Mouse (Mus musculus): Measurements from ENCODE around the gene Nemp2. TPM values are rescaled to one million over a fixed set of nuclear protein-coding genes. Genes with fewer than 3 reads are reported as not detected.
"Not testable (repeated sequence)": the region's sequence is repeated elsewhere in the genome, so short reads cannot be mapped to it uniquely, and the experiment has no call there.

Nemp2 gene
- polyA plus RNA-seq, 1 experiment = 27.2 TPM

DNA sequence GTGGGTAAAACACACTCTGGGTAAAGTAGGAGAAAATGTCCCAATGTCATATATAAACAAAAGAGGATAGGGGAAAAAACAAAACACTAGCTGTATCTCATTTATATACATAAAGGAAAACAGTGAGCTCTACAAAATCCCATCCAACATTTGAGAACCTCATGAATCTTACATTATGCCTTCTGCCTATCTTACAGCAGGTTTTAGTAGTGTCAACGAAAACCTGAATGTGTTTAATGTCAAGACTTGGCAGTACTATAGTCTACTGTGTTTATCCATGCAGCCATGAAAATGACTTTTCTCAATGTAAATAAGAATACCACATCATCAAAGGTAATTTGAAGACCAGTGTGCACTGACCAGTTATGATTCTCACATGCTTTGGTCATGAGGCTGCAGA lies 39.4 kb downstream of the Nemp2 start:
- no peak overlapping the region for H3K27ac ChIP-seq (ENCODE audit: control insufficient read depth, insufficient read depth, low read depth, low read length)
- no peak overlapping the region for H3K4me3 ChIP-seq (ENCODE audit: control insufficient read depth, low read depth, low read length)
- no peak for TF ChIP-seq POLR2A (IDR thresholded peaks at IDR 0.05; ENCODE audit: control insufficient read depth, low read depth, low read length)
- no peak for TF ChIP-seq CTCF (IDR thresholded peaks at IDR 0.05; ENCODE audit: control insufficient read depth, insufficient read depth, insufficient replicate concordance, low read depth, low read length)
- H3K4me1 ChIP-seq (ENCODE audit: control insufficient read depth, insufficient read depth, low read length) = no peaks in the 10 kb centered on the region
- no peaks in the 10 kb centered on the region for H3K27me3 ChIP-seq (ENCODE audit: control insufficient read depth, insufficient read depth, low read length)
- H3K36me3 ChIP-seq (ENCODE audit: control insufficient read depth, insufficient read depth, low read length) = no peaks in the 10 kb centered on the region

DNA sequence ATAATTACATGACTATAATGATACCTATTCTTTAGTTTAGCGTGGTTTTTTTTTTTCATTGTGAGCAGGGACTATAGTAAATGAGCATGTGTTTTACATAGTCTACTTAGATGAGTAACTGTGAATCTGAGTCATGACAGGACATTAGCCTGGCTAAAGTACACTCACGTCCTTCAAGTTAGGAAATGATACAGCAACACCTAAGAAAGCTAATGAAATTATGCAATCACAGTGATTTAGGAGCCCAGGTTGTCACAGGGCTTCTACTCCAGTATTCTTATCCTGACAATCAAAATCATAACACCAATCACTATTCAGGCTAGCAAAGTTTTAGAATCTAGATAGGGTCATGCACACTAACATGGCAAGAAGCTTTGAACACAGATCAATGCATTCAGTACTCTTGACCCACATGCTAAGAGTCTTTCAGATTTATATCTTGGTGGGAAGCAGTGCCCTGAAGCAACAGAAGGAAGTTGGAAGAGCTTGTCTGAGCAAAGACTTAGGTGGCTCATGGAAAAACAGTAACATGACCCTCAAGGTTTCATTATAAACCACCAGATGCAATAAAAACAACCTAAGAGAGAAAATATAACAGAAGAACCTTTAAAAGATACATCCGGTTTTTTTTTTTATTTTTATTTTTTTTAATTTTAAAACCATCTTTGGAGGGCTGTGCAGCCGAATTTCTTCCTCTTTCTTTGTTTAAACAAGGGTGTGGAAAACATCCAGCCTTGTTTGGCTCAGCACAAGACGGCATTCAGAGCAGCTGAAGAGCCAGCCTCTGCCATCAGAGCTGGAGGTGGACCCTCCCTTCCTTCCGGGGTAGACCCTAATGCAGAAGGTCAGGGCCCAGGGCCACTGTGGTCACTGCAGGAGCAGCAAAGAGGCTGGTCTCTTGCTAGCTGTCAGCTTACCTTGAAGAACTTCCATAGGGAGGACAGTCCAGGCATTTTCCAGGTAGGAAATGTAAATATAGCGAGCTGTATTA lies 45.4 kb downstream of the Nemp2 start:
- Histone ChIP-seq H3K4me1 (ENCODE audit: control insufficient read depth, insufficient read depth, low read length) (no peaks in the 10 kb centered on the region), H3K27ac (ENCODE audit: control insufficient read depth, insufficient read depth, low read depth, low read length) (no peak overlapping the region), H3K4me3 (ENCODE audit: control insufficient read depth, low read depth, low read length) (no peak overlapping the region), H3K27me3 (ENCODE audit: control insufficient read depth, insufficient read depth, low read length) (no peaks in the 10 kb centered on the region), H3K36me3 (ENCODE audit: control insufficient read depth, insufficient read depth, low read length) (no peaks in the 10 kb centered on the region)
- TF ChIP-seq CTCF (IDR thresholded peaks at IDR 0.05; ENCODE audit: control insufficient read depth, insufficient read depth, insufficient replicate concordance, low read depth, low read length) = no peak

DNA sequence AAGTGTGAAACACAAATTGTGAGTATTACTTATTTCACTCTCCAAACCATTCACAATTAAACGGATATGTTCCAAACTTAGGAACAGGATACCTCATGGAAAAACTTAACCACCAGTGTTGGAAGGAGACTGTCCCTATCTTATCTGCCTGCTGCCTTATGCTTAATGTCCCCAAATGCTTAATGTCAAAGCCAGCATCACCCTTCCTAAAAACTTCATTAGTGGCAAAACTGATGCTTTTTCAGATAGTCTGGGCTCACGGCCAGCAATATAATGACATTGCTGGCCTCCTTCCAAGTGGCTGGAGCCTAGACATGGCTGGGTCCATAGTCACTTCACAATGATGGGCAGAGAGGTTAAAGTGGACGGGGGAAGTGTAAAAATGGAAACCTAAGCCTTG lies 46.1 kb downstream of the Nemp2 start:
- H3K4me3 ChIP-seq (ENCODE audit: control insufficient read depth, low read depth, low read length) = no peak overlapping the region
- TF ChIP-seq POLR2A (IDR thresholded peaks at IDR 0.05; ENCODE audit: control insufficient read depth, low read depth, low read length) (no peak), CTCF (IDR thresholded peaks at IDR 0.05; ENCODE audit: control insufficient read depth, insufficient read depth, insufficient replicate concordance, low read depth, low read length) (no peak)

DNA sequence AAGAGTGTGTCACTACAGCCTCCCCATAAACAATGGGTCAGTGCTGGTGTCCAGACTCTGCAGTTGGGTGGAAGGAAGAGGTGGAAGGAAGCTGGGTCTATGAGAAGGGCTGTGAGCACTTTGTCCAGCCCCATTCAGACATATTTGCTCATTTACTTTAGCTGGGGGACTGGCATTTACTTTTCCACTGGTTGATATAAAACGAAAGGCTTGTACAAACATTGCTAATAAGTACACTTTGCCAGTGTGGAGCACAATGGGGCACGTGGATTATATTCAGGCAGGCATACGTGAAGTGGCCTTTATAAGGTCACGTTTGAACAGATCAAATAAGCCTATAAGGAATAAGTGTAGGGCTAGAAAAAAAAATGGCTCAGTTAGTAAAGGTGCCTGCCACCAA lies 53.0 kb downstream of the Nemp2 start:
- Histone ChIP-seq H3K36me3 (ENCODE audit: control insufficient read depth, insufficient read depth, low read length) (no peaks in the 10 kb centered on the region), H3K27ac (ENCODE audit: control insufficient read depth, insufficient read depth, low read depth, low read length) (no peak overlapping the region), H3K27me3 (ENCODE audit: control insufficient read depth, insufficient read depth, low read length) (no peaks in the 10 kb centered on the region), H3K4me1 (ENCODE audit: control insufficient read depth, insufficient read depth, low read length) (no peaks in the 10 kb centered on the region), H3K4me3 (ENCODE audit: control insufficient read depth, low read depth, low read length) (no peak overlapping the region)
- TF ChIP-seq POLR2A (IDR thresholded peaks at IDR 0.05; ENCODE audit: control insufficient read depth, low read depth, low read length) (no peak), CTCF (IDR thresholded peaks at IDR 0.05; ENCODE audit: control insufficient read depth, insufficient read depth, insufficient replicate concordance, low read depth, low read length) (no peak)

More for the DNA sequence above, 46.1 kb downstream of the Nemp2 start:
- H3K4me1 ChIP-seq (ENCODE audit: control insufficient read depth, insufficient read depth, low read length) = no peaks in the 10 kb centered on the region
- no peak overlapping the region for H3K27ac ChIP-seq (ENCODE audit: control insufficient read depth, insufficient read depth, low read depth, low read length)
- H3K36me3 ChIP-seq (ENCODE audit: control insufficient read depth, insufficient read depth, low read length) = no peaks in the 10 kb centered on the region
- H3K27me3 ChIP-seq (ENCODE audit: control insufficient read depth, insufficient read depth, low read length) = no peaks in the 10 kb centered on the region

DNA sequence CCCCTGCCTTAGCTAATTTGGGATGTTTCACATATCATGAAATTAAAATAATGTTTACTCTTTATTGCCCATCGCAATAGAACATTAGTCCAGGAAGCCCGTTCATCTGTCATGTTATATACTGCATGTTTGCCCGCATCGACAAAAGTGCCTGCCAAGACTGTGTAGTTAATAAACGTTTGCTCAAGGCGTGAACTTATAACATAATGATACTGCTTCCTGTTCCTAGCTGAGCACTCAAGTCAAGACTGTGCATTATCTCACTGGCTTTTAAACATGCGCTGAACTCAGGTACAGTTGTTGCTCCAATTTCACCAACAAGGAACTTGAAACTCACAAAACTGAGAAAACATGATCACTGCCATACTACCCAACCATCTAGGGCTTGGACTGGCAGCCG lies 57.1 kb downstream of the Nemp2 start:
- Histone ChIP-seq H3K4me1 (ENCODE audit: control insufficient read depth, insufficient read depth, low read length) (no peaks in the 10 kb centered on the region), H3K4me3 (ENCODE audit: control insufficient read depth, low read depth, low read length) (no peak overlapping the region), H3K27ac (ENCODE audit: control insufficient read depth, insufficient read depth, low read depth, low read length) (no peak overlapping the region), H3K36me3 (ENCODE audit: control insufficient read depth, insufficient read depth, low read length) (no peaks in the 10 kb centered on the region), H3K27me3 (ENCODE audit: control insufficient read depth, insufficient read depth, low read length) (no peaks in the 10 kb centered on the region)
- no peak for TF ChIP-seq POLR2A (IDR thresholded peaks at IDR 0.05; ENCODE audit: control insufficient read depth, low read depth, low read length)
- no peak for TF ChIP-seq CTCF (IDR thresholded peaks at IDR 0.05; ENCODE audit: control insufficient read depth, insufficient read depth, insufficient replicate concordance, low read depth, low read length)

DNA sequence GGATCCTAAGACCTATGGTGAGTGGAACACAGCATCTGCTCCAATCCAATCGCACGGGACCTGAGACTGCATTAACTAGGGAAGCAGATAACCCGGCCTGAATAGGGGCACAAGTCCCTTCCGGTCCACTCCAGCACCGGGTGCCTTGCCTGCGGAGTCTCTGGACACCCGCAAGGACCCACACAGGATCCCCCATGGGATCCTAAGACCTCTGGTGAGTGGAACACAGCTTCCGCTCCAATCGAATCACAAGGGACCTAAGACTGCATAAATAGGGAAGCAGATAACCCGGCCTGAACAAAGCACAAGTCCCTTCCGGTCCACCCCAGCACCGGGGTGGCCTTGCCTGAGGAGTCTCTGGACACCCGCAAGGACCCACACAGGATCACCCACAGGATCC lies 64.0 kb downstream of the Nemp2 start:
- H3K27ac ChIP-seq (ENCODE audit: control insufficient read depth, insufficient read depth, low read depth, low read length); H3K4me1 ChIP-seq (ENCODE audit: control insufficient read depth, insufficient read depth, low read length); H3K27me3 ChIP-seq (ENCODE audit: control insufficient read depth, insufficient read depth, low read length); H3K36me3 ChIP-seq (ENCODE audit: control insufficient read depth, insufficient read depth, low read length); H3K4me3 ChIP-seq (ENCODE audit: control insufficient read depth, low read depth, low read length): not testable (repeated sequence)

Other genes starting within 250 kb of the Nemp2 start
- 2.8 and 3.0 TPM in 2 replicates for gene Nab1, start 130.0 kb upstream of the Nemp2 start, polyA plus RNA-seq (2012; rRNA removed)
- 3.2 and 3.6 TPM in 2 replicates for gene Mfsd6, start 96.8 kb downstream of the Nemp2 start, polyA plus RNA-seq (2012; rRNA removed)
- 31.2 and 32.5 TPM in 2 replicates for gene Inpp1, start 187.0 kb downstream of the Nemp2 start, polyA plus RNA-seq (2012; rRNA removed)
- gene Hibch, start 214.2 kb downstream of the Nemp2 start, polyA plus RNA-seq (2012; rRNA removed) = 3.6 and 5.0 TPM in 2 replicates

Measured in testis, adult 2 months (tissue).